Mouse (Mus musculus) CD4-positive, CD25-positive, alpha-beta regulatory T cell, adult 2 months (primary cell): ENCODE data around the gene Erbb3.
A peak's percentile ranks its signal among the peaks of the same experiment; 100 is the strongest.
"Not testable (repeated sequence)": the region's sequence is repeated elsewhere in the genome, so short reads cannot be mapped to it uniquely, and the experiment has no call there.

Source experiments
- DNase-seq: peaks from one replicate; pipeline ENCODE4 v3.0.0-alpha.2; 2012; ENCODE audit warnings: low read depth, low spot score

Erbb3 gene

GRCm38 (mm10) chr10:128589464-128590192 is at the start of gene Erbb3:
Gene Erbb3 (minus strand): TSS chr10:128589652.
- DNase-seq = peak; percentile 63

- peak; percentile 94 for DNase-seq
Measured at GRCm38 (mm10) chr10:128637011-128637410, 47.6 kb upstream of the Erbb3 start.

GRCm38 (mm10) chr10:128636561-128636960 is 47.1 kb upstream of the Erbb3 start:
- peak; percentile 77 for DNase-seq

DNA sequence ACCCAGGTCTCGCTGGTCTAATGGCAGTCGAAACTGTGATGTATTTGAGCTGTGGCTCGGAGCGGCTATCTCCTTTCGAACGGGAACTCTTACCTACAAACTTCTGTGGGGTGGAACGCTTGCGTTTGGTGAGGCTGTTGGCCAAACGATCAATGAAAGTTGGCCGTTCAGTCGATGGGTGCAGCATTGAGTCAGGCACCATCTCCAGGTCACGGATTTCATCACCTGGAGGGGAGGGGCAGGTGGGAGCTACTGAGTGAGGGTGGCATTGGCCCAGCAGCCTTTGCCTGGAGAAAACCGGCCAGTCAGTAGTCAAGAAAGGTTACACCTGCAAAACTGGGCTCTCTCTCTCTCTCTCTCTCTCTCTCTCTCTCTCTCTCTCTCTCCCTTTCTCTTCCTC is 46.2 kb upstream of the Erbb3 start:
- no peak for DNase-seq

- no peak for DNase-seq
Measured at GRCm38 (mm10) chr10:128631571-128631970, 42.1 kb upstream of the Erbb3 start.

GRCm38 (mm10) chr10:128630306-128630705 is 40.9 kb upstream of the Erbb3 start:
- not testable (repeated sequence) for DNase-seq

DNA sequence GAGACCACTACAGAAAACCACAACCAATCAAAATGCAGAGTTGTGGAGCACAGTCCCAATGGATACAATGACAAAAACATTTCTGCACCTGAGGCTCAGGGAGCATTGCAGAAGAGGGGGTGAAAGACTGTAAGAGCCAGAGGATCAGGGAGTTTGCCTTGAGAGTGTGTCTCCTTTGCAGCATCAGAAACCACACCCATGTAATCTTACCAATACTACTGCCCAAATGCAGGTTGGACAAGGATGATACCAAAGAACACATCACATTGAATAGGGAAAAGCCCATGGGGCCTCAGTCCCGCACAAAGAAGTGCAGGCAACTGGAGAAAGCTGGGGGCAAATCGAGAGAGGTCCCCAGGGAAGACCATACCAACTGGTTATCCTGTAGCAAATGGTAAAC is 40.3 kb upstream of the Erbb3 start:
- no peak for DNase-seq

- no peak for DNase-seq
Measured at GRCm38 (mm10) chr10:128627398-128628317, 38.2 kb upstream of the Erbb3 start.

DNA sequence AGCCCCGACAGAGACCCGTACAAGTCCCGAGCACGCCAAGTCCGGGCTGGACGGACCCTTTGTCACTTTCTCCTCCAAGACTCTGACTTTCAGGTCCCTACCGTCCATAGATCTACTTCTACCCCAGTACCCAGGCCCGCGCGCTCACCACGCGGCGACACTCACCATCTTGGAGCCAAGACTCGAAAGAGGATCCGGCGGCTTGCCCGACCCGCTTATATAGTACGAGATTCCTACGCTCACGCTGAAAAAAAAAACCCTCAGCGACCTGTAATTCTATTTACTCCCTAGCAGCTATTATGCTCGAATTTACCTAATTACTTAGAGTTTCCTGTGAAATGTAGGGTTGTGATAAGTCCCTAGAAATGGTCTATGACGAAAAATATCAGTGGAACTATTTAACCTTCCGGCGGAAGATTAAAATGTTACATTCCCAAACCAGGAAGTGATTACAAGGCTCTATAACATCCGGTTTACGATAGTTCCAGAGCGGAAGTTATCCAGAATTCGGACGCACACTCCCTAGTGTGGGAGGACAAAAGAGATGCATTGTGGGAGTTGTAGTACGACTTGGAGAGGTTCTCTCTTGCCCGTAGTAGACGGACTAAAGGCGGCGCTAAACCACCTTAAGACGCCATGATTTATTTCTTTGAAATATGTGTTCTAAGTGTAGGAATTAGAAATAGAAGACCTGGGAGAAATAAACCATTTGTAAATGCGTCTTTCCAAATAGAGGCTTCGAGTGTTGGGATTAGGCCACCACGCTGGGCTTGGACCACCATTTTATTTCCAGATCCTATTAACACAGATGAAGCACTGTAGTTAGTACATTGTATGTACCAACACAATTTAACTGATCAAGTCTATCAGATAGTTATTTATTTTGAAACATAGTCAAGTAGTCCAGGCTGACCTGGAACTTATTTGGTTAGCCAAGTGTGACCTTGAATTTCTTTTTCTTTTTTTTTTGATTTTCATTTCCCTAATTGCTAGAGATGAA is 37.2 kb upstream of the Erbb3 start, which contains the start of gene Rps26:
TSS of gene Rps26 (minus strand) at position 437 of the 1,000 bp plus-strand sequence.
- peak; percentile 97 for DNase-seq

- DNase-seq = no peak
Measured at GRCm38 (mm10) chr10:128625287-128625894, 35.9 kb upstream of the Erbb3 start.

DNA sequence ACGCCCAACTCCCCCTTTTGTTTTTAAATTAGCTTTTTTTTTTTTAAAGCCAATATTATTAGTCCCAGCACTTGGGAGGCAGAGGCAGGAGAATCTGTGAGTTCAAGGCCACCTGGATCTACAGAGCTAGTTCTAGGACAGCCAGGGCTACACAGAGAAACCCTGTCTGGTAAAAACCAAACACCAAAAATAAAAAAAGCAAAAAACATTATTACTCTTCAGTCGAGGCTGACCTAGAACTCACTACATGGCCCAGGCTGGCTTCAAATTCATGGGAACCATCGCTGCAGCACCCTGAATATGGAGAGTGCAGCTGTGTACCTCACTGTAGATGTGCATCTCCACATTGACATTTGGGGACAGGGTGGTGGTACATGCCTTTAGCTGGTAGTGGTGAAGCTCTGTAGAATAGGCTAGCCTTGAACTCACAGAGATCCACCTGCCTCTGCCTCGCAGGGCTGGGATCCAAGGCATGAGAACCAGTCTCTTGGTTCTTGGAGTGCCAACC is 33.7 kb upstream of the Erbb3 start:
- not testable (repeated sequence) for DNase-seq

DNA sequence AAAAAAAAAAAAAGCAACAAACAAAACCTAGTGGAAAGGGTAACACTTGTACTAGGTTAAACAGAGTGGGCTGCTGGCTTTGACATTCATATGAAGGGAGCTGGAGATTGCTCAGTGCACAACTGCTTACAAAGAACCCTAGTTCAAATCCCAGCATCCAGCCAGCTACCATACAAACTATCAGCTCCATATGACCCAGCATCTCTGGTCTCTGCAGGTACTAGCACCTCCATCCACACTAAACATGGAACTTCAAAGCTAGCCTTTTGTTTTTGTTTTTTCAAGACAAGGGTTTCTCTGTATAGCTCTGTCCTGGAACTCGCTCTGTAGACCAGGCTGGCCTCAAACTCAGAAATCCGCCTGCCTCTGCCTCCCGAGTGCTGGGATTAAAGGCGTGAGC is 33.2 kb upstream of the Erbb3 start:
- DNase-seq = no peak

DNA sequence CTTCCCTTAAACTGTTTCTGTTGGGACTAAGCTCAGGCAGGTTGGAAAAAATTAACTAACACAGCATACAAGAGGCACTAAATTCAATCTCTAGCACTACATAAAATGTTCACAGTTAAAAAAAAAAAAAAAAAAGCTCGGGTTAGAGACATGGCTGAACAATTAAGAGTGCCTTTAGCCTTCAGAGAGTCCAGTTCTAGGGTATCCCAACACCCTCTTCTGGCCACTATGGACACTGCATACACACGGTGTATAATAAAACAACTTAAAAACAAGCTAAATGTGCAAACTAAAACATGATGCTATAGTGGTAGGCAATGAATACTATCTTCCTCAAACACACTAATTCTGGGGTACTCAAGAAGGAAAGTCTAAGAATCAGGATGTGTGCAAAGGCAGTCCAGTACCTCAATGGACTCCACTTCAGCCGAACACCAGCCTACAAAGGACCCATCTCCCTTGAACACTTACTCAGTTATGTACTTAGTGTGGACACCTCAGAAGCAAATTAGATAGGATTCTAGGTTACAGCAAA is 32.6 kb upstream of the Erbb3 start:
- no peak for DNase-seq

DNA sequence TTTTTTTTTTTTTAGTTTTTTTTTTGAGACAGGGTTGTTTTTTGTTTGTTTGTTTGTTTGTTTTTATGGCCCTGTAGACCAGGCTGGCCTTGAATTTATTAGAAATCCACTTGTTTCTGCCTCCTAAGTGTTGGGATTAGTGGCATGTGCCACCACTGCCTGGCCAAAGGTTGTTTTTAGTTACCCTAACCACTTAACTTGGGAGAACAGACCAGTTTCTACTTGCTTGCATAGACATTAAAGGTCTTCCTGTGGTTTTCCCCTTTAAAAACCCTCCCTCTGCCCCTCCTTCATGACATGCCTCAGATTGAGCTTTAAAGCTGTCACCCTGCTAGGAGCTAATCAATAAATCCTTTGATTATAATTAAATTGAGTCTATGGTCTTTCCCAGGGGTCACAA is 30.8 kb upstream of the Erbb3 start:
- DNase-seq = no peak

DNA sequence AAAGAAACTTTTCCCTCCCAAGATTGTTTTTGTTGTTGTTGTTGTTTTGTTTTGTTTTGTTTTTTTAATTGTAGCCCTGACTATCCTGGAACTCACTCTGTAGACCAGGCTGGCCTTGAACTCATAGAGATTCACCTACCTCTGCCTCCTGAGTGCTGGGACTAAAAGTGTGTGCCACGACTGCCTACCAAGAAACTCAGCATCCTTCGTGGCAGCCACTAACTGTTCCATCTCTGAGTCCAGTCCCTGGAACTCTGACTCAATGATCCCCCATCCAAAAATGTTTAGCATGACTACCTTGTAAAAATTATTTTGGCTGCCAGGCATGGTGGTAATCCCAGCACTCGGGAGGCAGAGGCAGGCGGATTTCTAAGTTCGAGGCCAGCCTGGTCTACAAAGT is 29.7 kb upstream of the Erbb3 start:
- not testable (repeated sequence) for DNase-seq

- no peak for DNase-seq
Measured at GRCm38 (mm10) chr10:128618570-128618969, 29.1 kb upstream of the Erbb3 start.

DNA sequence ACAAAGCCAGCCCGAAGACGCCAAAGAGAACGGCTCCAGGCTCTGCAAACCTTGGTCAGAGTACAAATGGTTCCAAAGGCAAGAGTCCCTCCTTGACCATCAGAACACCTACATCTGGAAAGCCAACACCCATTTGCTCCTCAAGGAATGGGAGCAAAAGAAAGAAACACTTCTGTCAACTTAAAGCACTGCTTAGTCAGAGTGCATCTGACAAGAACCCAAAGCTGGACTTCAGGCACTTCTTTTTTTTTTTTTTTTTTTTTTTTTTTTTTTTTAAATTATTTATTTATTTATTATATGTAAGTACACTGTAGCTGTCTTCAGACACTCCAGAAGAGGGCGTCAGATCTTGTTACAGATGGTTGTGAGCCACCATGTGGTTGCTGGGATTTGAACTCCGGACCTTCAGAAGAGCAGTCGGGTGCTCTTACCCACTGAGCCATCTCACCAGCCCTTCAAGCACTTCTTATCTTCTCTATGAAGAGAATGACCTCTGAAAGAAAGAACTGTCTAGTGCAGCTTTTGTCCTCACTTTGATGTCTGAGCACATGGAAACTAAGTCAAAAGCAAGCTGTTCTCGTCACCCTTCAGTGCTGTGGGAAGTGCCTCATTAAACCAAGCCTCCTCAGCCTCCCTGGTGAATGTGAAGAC is 26.5 kb upstream of the Erbb3 start:
- DNase-seq = not testable (repeated sequence)

DNA sequence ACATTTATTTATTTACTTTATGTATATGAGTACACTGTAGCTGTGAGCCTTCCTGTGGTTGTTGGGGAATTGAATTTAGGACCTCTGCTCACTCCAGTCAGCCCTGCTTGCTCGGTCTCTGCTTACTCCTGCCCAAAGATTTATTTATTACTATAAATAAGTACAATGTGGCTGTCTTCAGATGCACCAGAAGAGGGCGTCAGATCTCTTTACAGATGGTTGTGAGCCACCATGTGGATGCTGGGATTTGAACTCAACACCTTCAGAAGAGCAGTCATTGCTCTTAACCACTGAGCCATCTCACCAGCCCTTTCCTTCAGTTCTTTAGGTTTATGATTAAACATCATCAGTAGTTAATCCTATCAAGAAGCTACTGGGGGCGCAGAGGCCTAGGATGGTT is 25.5 kb upstream of the Erbb3 start:
- DNase-seq = no peak

GRCm38 (mm10) chr10:128613820-128614219 is 24.4 kb upstream of the Erbb3 start:
- DNase-seq = not testable (repeated sequence)

GRCm38 (mm10) chr10:128613154-128613440 is 23.6 kb upstream of the Erbb3 start:
- DNase-seq = peak; percentile 68
